Mouse (Mus musculus) liver, embryonic 11.5 days (tissue): ENCODE data around the gene Ccdc107. TPM values are rescaled to one million over a fixed set of nuclear protein-coding genes. Genes with fewer than 3 reads are reported as not detected.
A peak's percentile ranks its signal among the peaks of the same experiment; 100 is the strongest.

Experiments used
- ATAC-seq: fragments of 200-750 bp; cut with Nextera tagmentation; replicated peaks from 2 replicates; pipeline ENCODE4 v1.8.0; 2017; ENCODE audit warnings: moderate number of reproducible peaks, mild to moderate bottlenecking, moderate TSS enrichment, moderate library complexity; ENCODE audit not compliant: low FRiP score
- DNase-seq: peaks from one replicate; pipeline ENCODE4 v3.0.0-alpha.2; 2017; ENCODE audit warnings: low spot score
- H3K27ac ChIP-seq: fragments of 300-500 bp; sonication (generic); 2 replicates; pipeline ENCODE4 v1.5.1; 2014; ENCODE audit warnings: mild to moderate bottlenecking, low read depth, low read length, control low read depth
- H3K27me3 ChIP-seq: fragments of 300-500 bp; sonication (generic); replicated peaks from 2 replicates; pipeline ENCODE4 v1.6.1; 2014; ENCODE audit warnings: low read length, mixed read lengths; ENCODE audit not compliant: control insufficient read depth, insufficient read depth
- H3K36me3 ChIP-seq: fragments of 300-500 bp; sonication (generic); 2 replicates; pipeline ENCODE4 v1.6.1; 2014; ENCODE audit warnings: mild to moderate bottlenecking, low read length, moderate library complexity, mixed read lengths; ENCODE audit not compliant: control insufficient read depth, insufficient read depth
- H3K4me1 ChIP-seq: fragments of 300-500 bp; sonication (generic); replicated peaks from 2 replicates; pipeline ENCODE4 v1.6.1; 2014; ENCODE audit warnings: low read length, mixed read lengths; ENCODE audit not compliant: control insufficient read depth, insufficient read depth
- H3K4me2 ChIP-seq: fragments of 300-500 bp; sonication (generic); 2 replicates; pipeline ENCODE4 v1.6.1; 2014; ENCODE audit warnings: mild to moderate bottlenecking, control low read depth, moderate library complexity
- H3K4me3 ChIP-seq: fragments of 300-500 bp; sonication (generic); 2 replicates; pipeline ENCODE4 v1.5.1; 2014; ENCODE audit warnings: low read depth, low read length, control low read depth
- H3K9ac ChIP-seq: fragments of 300-500 bp; sonication (generic); 2 replicates; pipeline ENCODE4 v1.6.1; 2014; ENCODE audit warnings: low read depth, low read length, control low read depth
- H3K9me3 ChIP-seq: fragments of 300-500 bp; sonication (generic); 2 replicates; pipeline ENCODE4 v1.6.1; 2016; ENCODE audit warnings: low read length, inconsistent platforms, mixed read lengths; ENCODE audit not compliant: control insufficient read depth
- WGBS: fragments of 180-500 bp; shearing (Covaris S2); extraction: QIAGEN DNeasy Blood & Tissue Kit; methylation state at CpG from one replicate; pipeline ENCODE4 v1.1.7; 2014; 5-methylcytosine and 5-hydroxymethylcytosine counted together
- polyA plus RNA-seq: library from polyadenylated mRNA; unstranded; fragments of >200 nt; fragmentation: Nextera tagmentation; extraction: Ambion mirVana; gene quantifications from 2 replicates; pipeline ENCODE4 v1.2.1, GENCODE M21; 2014

Gene Ccdc107
- polyA plus RNA-seq, 1 experiment from 2014 or later = 60.3 TPM

- Histone ChIP-seq H3K4me1 (peaks cover 18% of the 10 kb centered on the region), H3K27ac (no peak overlapping the region), H3K27me3 (peaks cover 6% of the 10 kb centered on the region; the same call in 1 of the 2 replicates), H3K9ac (no peak overlapping the region), H3K4me2 (no peak overlapping the region), H3K9me3 (no peaks in the 10 kb centered on the region), H3K4me3 (no peak overlapping the region), H3K36me3 (no peaks in the 10 kb centered on the region)
- ATAC-seq (no peak), DNase-seq (no peak)
- 76% methylated on average over 2 of the region's 2 CpGs for WGBS
These were observed 10.3 kb downstream of the Ccdc107 start for GRCm38 (mm10) chr4:43503041-43503440.

- Histone ChIP-seq H3K4me1 (peaks cover 15% of the 10 kb centered on the region), H3K9ac (no peak overlapping the region), H3K27me3 (peaks cover 6% of the 10 kb centered on the region; the same call in 1 of the 2 replicates), H3K4me3 (no peak overlapping the region), H3K9me3 (no peaks in the 10 kb centered on the region), H3K27ac (no peak overlapping the region), H3K36me3 (no peaks in the 10 kb centered on the region), H3K4me2 (no peak overlapping the region)
- WGBS = 72% methylated on average over 6 of the region's 6 CpGs
- no peak for DNase-seq
- no peak for ATAC-seq
These were observed 10.8 kb downstream of the Ccdc107 start for GRCm38 (mm10) chr4:43503506-43503905.

GRCm38 (mm10) chr4:43504269-43504668, 11.6 kb downstream of the Ccdc107 start:
- Histone ChIP-seq H3K4me2 (no peak overlapping the region), H3K4me1 (peaks cover 17% of the 10 kb centered on the region), H3K9ac (no peak overlapping the region), H3K9me3 (no peaks in the 10 kb centered on the region), H3K27me3 (peaks cover 6% of the 10 kb centered on the region), H3K4me3 (no peak overlapping the region), H3K27ac (no peak overlapping the region), H3K36me3 (no peaks in the 10 kb centered on the region)
- 47% methylated on average over 4 of the region's 4 CpGs for WGBS
- DNase-seq (no peak), ATAC-seq (no peak)

- H3K27me3 ChIP-seq = peaks cover 6% of the 10 kb centered on the region
- 82% methylated on average over 8 of the region's 8 CpGs for WGBS
- no peak for ATAC-seq
- peaks cover 19% of the 10 kb centered on the region for H3K4me1 ChIP-seq
- H3K4me3 ChIP-seq = no peak overlapping the region
- H3K27ac ChIP-seq = no peak overlapping the region
- no peaks in the 10 kb centered on the region for H3K9me3 ChIP-seq
- no peak overlapping the region for H3K4me2 ChIP-seq
- H3K9ac ChIP-seq = no peak overlapping the region
- DNase-seq = no peak
- H3K36me3 ChIP-seq = no peaks in the 10 kb centered on the region
These were observed 13.4 kb downstream of the Ccdc107 start for GRCm38 (mm10) chr4:43506074-43506473.

GRCm38 (mm10) chr4:43506536-43507185, 14.0 kb downstream of the Ccdc107 start, which contains the start of gene Car9:
Car9 (plus strand) TSS chr4:43506966.
- Histone ChIP-seq H3K4me3 (peak within 1 kb of the TSS; percentile 64), H3K9me3 (no peaks in the 10 kb centered on the region), H3K4me1 (peaks cover 19% of the 10 kb centered on the region), H3K27me3 (peaks cover 6% of the 10 kb centered on the region), H3K36me3 (no peaks in the 10 kb centered on the region), H3K9ac (peak within 1 kb of the TSS; percentile 72; the same call in 1 of the 2 replicates), H3K27ac (no peak within 1 kb of the TSS), H3K4me2 (peak within 1 kb of the TSS; percentile 88)
- no peak for ATAC-seq
- no peak for DNase-seq
- 73% methylated on average over 9 of the region's 9 CpGs for WGBS

- H3K9me3 ChIP-seq = no peaks in the 10 kb centered on the region
- DNase-seq (no peak), ATAC-seq (peak; percentile 35)
- H3K4me1 ChIP-seq = peaks cover 19% of the 10 kb centered on the region
- no peak overlapping the region; the same call in 1 of the 2 replicates for H3K27ac ChIP-seq
- peak overlapping the region; percentile 88 for H3K4me2 ChIP-seq
- peak overlapping the region; percentile 72 for H3K9ac ChIP-seq
- peak overlapping the region; percentile 64 for H3K4me3 ChIP-seq
- 12% methylated on average over 22 of the region's 22 CpGs for WGBS
- H3K27me3 ChIP-seq = peaks cover 6% of the 10 kb centered on the region
- H3K36me3 ChIP-seq = no peaks in the 10 kb centered on the region
These were observed 15.4 kb downstream of the Ccdc107 start for GRCm38 (mm10) chr4:43507938-43508665.

GRCm38 (mm10) chr4:43508666-43508997, 15.9 kb downstream of the Ccdc107 start:
- ATAC-seq (peak; percentile 83), DNase-seq (peak; percentile 76)
- H3K36me3 ChIP-seq = no peaks in the 10 kb centered on the region
- 3% methylated on average over 13 of the region's 13 CpGs for WGBS
- peak overlapping the region; percentile 64 for H3K4me3 ChIP-seq
- peak overlapping the region; percentile 72 for H3K9ac ChIP-seq
- peak overlapping the region; percentile 32; the same call in 1 of the 2 replicates for H3K27ac ChIP-seq
- H3K4me1 ChIP-seq = peaks cover 19% of the 10 kb centered on the region
- H3K4me2 ChIP-seq = peak overlapping the region; percentile 88
- no peaks in the 10 kb centered on the region for H3K9me3 ChIP-seq
- H3K27me3 ChIP-seq = peaks cover 6% of the 10 kb centered on the region

- Histone ChIP-seq H3K27ac (peak overlapping the region; percentile 32; the same call in 1 of the 2 replicates), H3K27me3 (peaks cover 6% of the 10 kb centered on the region), H3K9ac (peak overlapping the region; percentile 72), H3K4me2 (peak overlapping the region; percentile 88), H3K4me1 (peaks cover 18% of the 10 kb centered on the region), H3K36me3 (no peaks in the 10 kb centered on the region), H3K4me3 (peak overlapping the region; percentile 64), H3K9me3 (no peaks in the 10 kb centered on the region)
- 35% methylated on average over 9 of the region's 9 CpGs for WGBS
- ATAC-seq (no peak), DNase-seq (no peak)
These were observed 16.4 kb downstream of the Ccdc107 start for GRCm38 (mm10) chr4:43509109-43509508.
